Mouse (Mus musculus) gonadal fat pad, adult 2 months (tissue): Measurements from ENCODE around the gene Malsu1. TPM values are rescaled to one million over a fixed set of nuclear protein-coding genes. Genes with fewer than 3 reads are reported as not detected.
A peak's percentile ranks its signal among the peaks of the same experiment; 100 is the strongest.

Source experiments
- DNase-seq: peaks from one replicate; pipeline ENCODE4 v3.0.0-alpha.2; 2012; ENCODE audit warnings: low read depth
- polyA plus RNA-seq: library from polyadenylated mRNA; depleted of rRNA; stranded (reverse); fragments of >200 nt; gene quantifications from 2 replicates; pipeline ENCODE4 v1.2.3, GENCODE M21; 2012

The Malsu1 gene
- polyA plus RNA-seq, 1 experiment, result 15.7 TPM

DNA sequence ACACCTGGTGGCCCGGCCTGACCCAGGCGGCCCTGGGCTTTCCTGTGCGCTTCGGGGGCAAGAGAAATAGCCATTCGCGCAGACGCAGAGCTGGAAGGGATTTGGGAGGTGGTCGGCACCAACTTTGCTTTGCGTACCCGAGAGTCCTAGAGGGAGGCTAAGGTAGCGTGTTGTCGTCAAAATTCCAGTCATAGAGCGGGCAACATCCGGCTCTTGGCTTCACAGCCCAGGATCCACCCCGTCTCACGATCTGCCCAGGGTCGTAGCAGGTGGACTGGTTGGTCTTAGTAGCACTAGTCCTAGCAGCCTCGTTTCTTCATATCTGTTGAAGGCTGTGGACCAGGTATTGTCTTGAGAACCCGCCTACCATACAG, 509 bp downstream of the Malsu1 start:
- DNase-seq, result no peak

DNA sequence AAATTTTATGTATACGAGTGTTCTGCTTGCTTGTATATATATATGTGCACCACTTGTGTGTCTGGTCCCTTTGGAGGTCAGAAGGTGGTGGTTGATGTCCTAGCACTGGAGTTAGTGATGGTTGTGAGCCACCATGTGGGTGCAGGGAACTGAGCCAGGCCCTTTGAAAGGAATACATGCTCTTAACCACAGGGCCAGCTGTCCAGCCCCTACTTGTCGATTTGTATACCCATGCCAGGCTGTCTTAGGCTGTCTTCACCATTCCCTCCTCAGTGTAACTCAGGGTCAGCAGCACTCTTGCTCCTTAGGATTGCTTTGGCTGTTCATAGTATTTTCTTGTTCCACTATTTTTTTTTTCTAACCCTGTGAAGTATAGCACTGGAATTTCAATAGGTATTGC, 4.3 kb downstream of the Malsu1 start:
- no peak for DNase-seq

- DNase-seq, result no peak
These were observed 5.7 kb downstream of the Malsu1 start for GRCm38 (mm10) chr6:49079313-49079712.

DNA sequence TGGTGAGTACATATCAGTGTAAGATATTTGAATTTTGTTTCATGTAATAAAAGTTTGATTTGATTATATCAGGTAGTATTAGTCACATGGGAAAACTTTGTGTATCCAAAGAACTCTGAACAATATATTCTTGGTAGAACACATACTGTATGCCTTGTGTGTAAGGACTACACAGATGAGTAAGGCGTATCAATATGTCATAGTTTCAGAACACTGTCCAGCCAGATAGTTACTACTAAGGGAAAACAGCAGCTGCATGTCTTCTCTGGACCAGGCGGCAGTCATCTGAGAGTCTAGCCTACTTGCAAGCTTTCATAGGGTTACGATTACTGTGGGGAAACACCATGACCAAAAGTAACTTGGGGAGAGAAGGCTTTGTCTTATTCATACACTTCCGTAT, 9.4 kb downstream of the Malsu1 start:
- no peak for DNase-seq

DNA sequence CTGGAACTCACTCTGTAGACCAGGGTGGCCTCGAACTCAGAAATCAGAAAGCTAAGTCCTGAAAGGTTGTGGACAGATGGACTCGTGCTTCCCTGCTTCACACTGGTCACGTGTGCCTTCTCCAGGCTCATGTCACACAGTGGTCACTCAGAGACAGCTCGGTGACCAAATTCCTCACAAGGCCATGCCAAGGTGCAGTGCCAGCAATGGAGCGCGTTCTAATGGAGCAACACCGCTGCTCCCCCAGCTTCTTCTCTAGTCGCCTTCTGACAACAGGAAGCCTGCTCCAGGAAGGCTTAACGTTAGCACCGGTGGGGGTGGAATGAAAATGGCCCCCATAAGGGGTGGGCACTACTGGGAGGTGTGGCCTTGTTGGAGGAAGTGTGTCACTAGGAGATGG, 21.4 kb downstream of the Malsu1 start:
- no peak for DNase-seq

GRCm38 (mm10) chr6:49096421-49096820, 22.8 kb downstream of the Malsu1 start:
- DNase-seq, result peak; percentile 70

DNA sequence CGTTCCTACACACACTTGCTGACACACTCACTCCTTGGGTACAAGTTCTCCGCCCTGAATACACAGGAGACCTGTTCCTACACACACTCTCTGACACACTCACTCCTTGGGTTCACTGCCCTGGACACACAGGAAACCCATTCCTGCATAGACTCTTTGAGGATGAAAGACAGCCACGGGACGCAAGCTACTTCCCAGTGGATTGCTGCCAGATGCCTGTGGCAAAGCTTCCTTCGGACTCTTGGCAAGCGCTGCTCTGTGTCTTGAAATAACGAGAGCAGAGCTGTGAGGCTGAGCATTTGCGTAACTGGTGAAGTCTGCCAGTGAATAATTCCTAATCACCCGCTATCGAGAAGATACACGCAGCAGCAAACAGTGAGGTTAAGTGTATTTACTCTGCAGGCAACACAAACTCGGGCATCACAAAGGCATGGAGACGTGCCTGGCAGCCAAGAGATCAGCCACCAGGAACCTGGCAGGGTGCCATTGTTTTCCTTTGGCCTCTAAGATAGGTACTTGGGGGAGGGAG, 23.4 kb downstream of the Malsu1 start:
- DNase-seq, result peak; percentile 89

- peak; percentile 42 for DNase-seq
These were observed 24.1 kb downstream of the Malsu1 start for GRCm38 (mm10) chr6:49097596-49098110.

- DNase-seq, result no peak
These were observed 25.5 kb downstream of the Malsu1 start for GRCm38 (mm10) chr6:49099086-49099485.

GRCm38 (mm10) chr6:49106746-49107500, 33.3 kb downstream of the Malsu1 start:
- no peak for DNase-seq

DNA sequence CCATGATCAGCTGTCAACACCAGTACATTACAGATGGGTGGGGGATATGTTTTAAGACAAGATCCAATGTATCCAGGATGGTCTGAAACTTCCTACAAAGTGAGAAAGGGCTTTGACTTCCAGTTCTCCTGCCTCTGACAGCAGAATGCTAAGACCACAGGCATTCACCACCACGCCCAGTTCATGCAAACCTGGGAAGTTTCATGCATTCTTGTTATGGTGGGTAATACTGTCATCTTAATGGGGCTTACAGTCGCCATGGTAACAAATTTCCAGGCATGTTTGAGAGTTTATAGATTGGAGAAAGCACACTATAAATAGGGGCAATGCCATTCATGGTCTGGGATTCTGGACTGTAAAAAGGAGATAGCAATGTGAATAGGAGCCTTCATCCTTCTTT, 35.6 kb downstream of the Malsu1 start:
- no peak for DNase-seq

DNA sequence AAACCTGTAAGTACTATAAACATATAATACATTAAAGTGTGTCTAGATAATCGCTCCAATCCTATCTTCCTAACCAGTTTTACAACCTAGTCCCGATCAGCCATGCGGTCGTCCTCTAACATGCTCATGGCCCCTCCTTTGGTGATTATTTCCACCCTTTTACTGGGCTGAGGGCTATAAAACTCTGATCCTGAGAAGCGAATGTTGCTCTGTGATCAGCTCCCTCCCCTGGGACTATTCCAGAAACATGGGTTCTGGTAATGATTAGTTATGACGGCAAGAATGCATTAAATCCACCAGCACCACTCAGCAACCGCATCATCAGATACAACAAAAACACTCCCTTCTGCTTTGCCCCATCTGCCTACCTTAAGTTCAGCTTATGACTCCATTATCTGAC, 40.3 kb downstream of the Malsu1 start:
- no peak for DNase-seq

DNA sequence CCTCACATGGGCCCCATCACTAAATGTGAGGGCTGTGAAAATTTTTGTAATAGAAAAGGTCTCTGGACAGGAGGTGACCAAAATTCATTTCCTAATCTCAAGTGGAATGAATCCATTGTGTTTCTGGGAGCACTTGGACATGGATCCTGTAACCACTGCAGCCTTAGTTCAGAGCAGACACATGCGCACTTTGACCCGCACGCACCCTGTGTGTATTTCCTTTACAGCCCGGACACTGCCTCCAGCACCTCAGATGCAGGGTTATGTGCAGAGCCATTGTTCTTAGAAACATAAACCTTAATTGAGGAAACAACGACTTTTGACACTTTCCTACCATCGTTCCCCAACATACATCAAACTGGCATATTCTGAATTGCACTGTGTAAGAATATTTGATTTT, 40.9 kb downstream of the Malsu1 start:
- no peak for DNase-seq

DNA sequence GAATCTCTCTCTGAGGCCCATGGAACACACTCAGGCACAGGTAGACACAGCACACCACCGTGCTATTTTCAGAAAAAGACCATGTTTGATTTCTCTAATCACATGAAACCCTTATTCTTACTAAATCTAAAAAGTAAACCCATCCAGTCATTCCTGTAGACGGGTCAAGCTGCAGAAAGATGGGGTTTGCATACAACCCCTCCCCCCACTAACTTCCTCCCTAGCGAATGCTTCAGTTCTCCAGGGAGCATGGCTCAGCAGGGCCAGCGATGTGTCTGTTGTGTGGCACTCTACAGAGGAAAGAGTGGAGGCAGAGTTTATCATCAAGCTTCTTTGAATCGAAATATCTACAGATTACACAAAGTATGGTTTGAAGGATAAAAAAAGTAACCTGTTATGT, 42.0 kb downstream of the Malsu1 start:
- DNase-seq, result no peak

GRCm38 (mm10) chr6:49116241-49116640, 42.6 kb downstream of the Malsu1 start:
- DNase-seq, result no peak

DNA sequence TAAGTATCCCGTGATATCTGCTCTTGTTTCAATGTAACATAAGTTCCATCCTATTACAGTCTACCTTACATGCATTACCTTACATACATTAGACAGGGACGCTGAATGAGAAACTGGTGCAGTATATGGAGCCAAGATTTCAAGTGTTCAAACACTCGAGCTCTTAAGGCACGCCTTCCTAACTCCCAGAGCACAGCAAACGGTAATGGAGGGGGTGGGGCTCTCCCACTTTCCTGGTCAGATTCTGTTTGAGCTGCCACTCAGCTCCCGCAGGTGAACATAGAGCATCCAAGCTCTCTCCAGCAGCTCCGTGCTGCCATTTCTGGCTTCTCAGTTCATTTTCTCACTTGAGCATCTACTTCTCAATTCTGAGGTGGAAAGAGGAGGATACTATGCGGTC, 44.9 kb downstream of the Malsu1 start:
- no peak for DNase-seq

DNA sequence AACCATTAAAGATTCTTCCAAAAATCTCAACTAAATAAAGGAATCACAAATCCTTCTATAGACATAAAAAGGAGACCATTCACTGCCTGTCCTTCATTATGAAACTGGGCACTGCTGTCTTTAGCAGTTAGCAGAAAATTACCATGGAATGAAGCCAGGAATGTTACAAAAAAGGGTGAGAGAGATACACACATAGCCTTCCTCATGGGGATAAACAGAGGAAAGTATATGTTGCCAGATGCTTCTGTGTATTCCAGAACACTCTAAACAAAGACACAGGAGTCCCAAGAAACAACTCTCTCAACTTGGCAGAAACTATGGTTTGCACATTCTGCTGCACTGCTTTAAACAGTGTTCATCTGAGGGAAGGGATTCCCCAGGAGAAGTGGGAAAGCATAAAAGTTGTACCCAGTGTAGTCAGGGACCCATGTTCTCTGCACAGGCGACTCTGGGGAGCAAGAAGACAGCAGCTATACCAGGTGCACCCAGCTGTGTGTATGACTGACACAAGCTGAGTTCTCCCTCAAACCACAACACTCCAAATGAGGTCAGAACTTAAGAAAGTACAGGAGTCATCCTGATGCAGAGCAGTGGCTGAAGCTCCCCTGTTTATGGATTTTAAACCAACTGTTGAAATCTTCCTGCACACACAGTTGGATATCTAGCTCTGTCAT, 46.0 kb downstream of the Malsu1 start:
- DNase-seq, result no peak

DNA sequence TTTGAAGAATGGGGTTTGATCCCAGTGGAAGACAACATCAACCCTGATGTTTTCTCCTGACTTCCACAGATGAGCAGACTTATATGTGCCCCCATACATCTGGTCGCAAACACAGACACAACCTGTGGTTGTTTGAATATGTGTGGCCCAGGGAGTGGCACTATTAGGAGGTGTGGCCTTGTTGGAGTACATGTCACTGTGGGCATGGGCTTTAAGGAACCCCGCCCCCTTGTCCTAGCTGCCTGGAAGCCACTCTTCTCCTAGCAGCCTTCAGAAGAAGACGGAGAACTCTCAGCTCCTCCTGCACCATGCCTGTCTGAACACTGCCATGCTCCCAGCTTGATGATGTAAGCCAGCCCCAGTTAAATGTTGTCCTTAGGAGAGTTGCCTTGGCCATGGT, 46.8 kb downstream of the Malsu1 start:
- DNase-seq, result no peak

GRCm38 (mm10) chr6:49130328-49130727, 56.7 kb downstream of the Malsu1 start:
- DNase-seq, result no peak

DNA sequence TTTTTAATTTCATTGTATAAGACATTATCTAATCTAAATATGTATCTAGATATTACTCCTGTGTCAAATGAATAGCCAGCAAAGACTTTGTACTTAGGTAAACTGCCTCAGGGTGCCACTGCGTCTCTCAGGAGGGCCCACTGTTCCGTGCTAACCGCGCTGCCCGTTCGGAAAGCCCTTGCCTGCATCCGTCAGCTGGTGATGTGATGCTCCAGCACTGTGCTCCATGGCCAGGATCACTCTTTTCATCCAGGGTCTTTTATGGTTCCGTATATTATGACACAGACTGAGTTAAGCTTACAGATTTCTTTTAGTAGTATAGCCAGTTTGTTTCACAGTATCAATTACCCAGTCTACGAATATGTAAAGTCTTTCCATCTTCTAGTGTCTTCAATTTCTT, 58.3 kb downstream of the Malsu1 start:
- no peak for DNase-seq

- no peak for DNase-seq
These were observed 58.9 kb downstream of the Malsu1 start for GRCm38 (mm10) chr6:49132352-49133090.
